Mouse (Mus musculus): ENCODE measurements around the gene L2hgdh. TPM values are rescaled to one million over a fixed set of nuclear protein-coding genes. Genes with fewer than 3 reads are reported as not detected.
"Not testable (repeated sequence)": the region's sequence is repeated elsewhere in the genome, so short reads cannot be mapped to it uniquely, and the experiment has no call there.

Gene L2hgdh
- polyA plus RNA-seq, 1 experiment from 2014 or later, result 21.0 TPM

GRCm38 (mm10) chr12:69680635-69681565 is 43.8 kb downstream of the L2hgdh start:
- WGBS, result under 1% methylated on average over 56 of the region's 56 CpGs
- H3K9me3 ChIP-seq, result no peaks in the 10 kb centered on the region
- peak overlapping the region; percentile 96 for H3K27ac ChIP-seq
- H3K36me3 ChIP-seq (replicated peaks), result no peaks in the 10 kb centered on the region
- H3K27me3 ChIP-seq (ENCODE audit: poor library complexity, severe bottlenecking), result peaks cover 11% of the 10 kb centered on the region; the same call in 1 of the 2 replicates
- H3K4me1 ChIP-seq, result peaks cover 20% of the 10 kb centered on the region
- DNase-seq (ENCODE audit: extremely low spot score, low spot score), result peak; percentile 61
- H3K4me3 ChIP-seq, result peak overlapping the region; percentile 91

GRCm38 (mm10) chr12:69676157-69676556 is 48.5 kb downstream of the L2hgdh start:
- 93% methylated on average over 4 of the region's 4 CpGs for WGBS
- DNase-seq (ENCODE audit: extremely low spot score, low spot score), result no peak
- H3K4me3 ChIP-seq, result no peak overlapping the region
- H3K9me3 ChIP-seq, result no peaks in the 10 kb centered on the region
- H3K36me3 ChIP-seq (replicated peaks), result 0 out of 2 replicates have a peak, but pooled peaks cover 3% of the 10 kb centered on the region
- no peak overlapping the region for H3K27ac ChIP-seq
- peaks cover 16% of the 10 kb centered on the region for H3K4me1 ChIP-seq
- H3K27me3 ChIP-seq (ENCODE audit: poor library complexity, severe bottlenecking), result no peaks in the 10 kb centered on the region

GRCm38 (mm10) chr12:69674576-69675537 is 49.8 kb downstream of the L2hgdh start:
- 92% methylated on average over 10 of the region's 10 CpGs for WGBS
- no peaks in the 10 kb centered on the region for H3K27me3 ChIP-seq (ENCODE audit: poor library complexity, severe bottlenecking)
- DNase-seq (ENCODE audit: extremely low spot score, low spot score), result no peak
- H3K27ac ChIP-seq, result no peak overlapping the region
- H3K4me1 ChIP-seq, result peaks cover 6% of the 10 kb centered on the region
- no peaks in the 10 kb centered on the region for H3K9me3 ChIP-seq
- peaks cover 7% of the 10 kb centered on the region for H3K36me3 ChIP-seq (replicated peaks)
- no peak overlapping the region for H3K4me3 ChIP-seq

- no peaks in the 10 kb centered on the region for H3K27me3 ChIP-seq (ENCODE audit: poor library complexity, severe bottlenecking)
- H3K4me3 ChIP-seq, result no peak overlapping the region
- no peak for DNase-seq (ENCODE audit: extremely low spot score, low spot score)
- 0 out of 2 replicates have a peak, but pooled peaks cover 4% of the 10 kb centered on the region for H3K4me1 ChIP-seq
- H3K27ac ChIP-seq, result no peak overlapping the region
- H3K9me3 ChIP-seq, result no peaks in the 10 kb centered on the region
- H3K36me3 ChIP-seq (replicated peaks), result peaks cover 9% of the 10 kb centered on the region
- WGBS, result 93% methylated on average over 1 of the region's 1 CpGs
These were observed 50.5 kb downstream of the L2hgdh start for GRCm38 (mm10) chr12:69674176-69674575.

DNA sequence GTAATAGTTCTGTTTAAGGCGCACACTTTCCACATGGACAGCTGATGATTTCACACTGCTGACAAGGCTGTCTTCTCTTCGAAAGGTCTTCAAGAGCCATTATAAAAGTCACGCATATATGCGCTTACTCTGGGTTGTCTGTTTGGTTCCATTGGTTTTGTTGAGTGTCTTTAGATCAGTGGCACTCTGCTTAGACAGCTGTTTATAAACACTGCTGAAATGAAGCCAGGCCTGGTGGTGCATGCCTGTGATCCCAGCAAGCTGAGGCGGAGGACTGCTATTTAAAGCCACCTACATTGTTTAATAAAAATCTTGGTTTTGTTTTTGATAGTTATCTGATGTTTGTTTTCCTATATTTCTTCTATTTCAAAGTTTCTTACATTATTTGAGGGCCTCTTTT is 58.0 kb downstream of the L2hgdh start:
- Histone ChIP-seq H3K4me1 (no peaks in the 10 kb centered on the region), H3K27me3 (ENCODE audit: poor library complexity, severe bottlenecking) (no peaks in the 10 kb centered on the region), H3K36me3 (replicated peaks) (peaks cover 27% of the 10 kb centered on the region), H3K9me3 (peaks cover 8% of the 10 kb centered on the region; the same call in 1 of the 2 replicates), H3K27ac (no peak overlapping the region), H3K4me3 (no peak overlapping the region)
- 93% methylated on average over 5 of the region's 5 CpGs for WGBS
- no peak for DNase-seq (ENCODE audit: extremely low spot score, low spot score)

- no peak overlapping the region for H3K27ac ChIP-seq
- H3K27me3 ChIP-seq (ENCODE audit: poor library complexity, severe bottlenecking), result no peaks in the 10 kb centered on the region
- H3K4me3 ChIP-seq, result no peak overlapping the region
- H3K36me3 ChIP-seq (replicated peaks), result peaks cover 25% of the 10 kb centered on the region
- no peak for DNase-seq (ENCODE audit: extremely low spot score, low spot score)
- H3K4me1 ChIP-seq, result no peaks in the 10 kb centered on the region
- WGBS, result 94% methylated on average over 5 of the region's 5 CpGs
- peaks cover 10% of the 10 kb centered on the region; the same call in 1 of the 2 replicates for H3K9me3 ChIP-seq
These were observed 63.0 kb downstream of the L2hgdh start for GRCm38 (mm10) chr12:69661658-69662057.

DNA sequence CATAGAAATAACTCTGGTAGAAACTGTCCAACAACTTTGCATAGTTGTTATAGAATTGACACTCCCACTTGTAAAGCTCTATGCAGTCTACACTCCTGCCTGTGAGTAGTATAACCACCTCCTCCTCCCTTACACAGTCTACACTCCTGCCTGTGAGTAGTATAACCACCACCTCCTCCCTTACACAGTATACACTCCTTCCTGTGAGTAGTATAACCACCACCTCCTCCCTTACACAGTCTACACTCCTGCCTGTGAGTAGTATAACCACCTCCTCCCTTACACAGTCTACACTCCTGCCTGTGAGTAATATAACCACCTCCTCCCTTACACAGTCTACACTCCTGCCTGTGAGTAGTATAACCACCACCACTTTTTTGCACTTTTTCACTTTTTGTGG is 70.7 kb downstream of the L2hgdh start:
- DNase-seq (ENCODE audit: extremely low spot score, low spot score), result peak; percentile 22
- not testable (repeated sequence) for H3K9me3 ChIP-seq; H3K4me3 ChIP-seq; H3K27ac ChIP-seq; H3K4me1 ChIP-seq; H3K27me3 ChIP-seq (ENCODE audit: poor library complexity, severe bottlenecking)
- peaks cover 40% of the 10 kb centered on the region for H3K36me3 ChIP-seq (replicated peaks)

GRCm38 (mm10) chr12:69649511-69649910 is 75.2 kb downstream of the L2hgdh start:
- Histone ChIP-seq H3K4me1 (no peaks in the 10 kb centered on the region), H3K27me3 (ENCODE audit: poor library complexity, severe bottlenecking) (no peaks in the 10 kb centered on the region), H3K9me3 (peaks cover 6% of the 10 kb centered on the region), H3K27ac (no peak overlapping the region), H3K36me3 (replicated peaks) (peaks cover 62% of the 10 kb centered on the region), H3K4me3 (no peak overlapping the region)
- 95% methylated on average over 8 of the region's 8 CpGs for WGBS
- DNase-seq (ENCODE audit: extremely low spot score, low spot score), result no peak

- DNase-seq (ENCODE audit: extremely low spot score, low spot score), result no peak
- H3K27ac ChIP-seq, result no peak overlapping the region
- no peaks in the 10 kb centered on the region for H3K9me3 ChIP-seq
- H3K36me3 ChIP-seq (replicated peaks), result peaks cover 45% of the 10 kb centered on the region
- H3K4me3 ChIP-seq, result no peak overlapping the region
- no peaks in the 10 kb centered on the region for H3K27me3 ChIP-seq (ENCODE audit: poor library complexity, severe bottlenecking)
- H3K4me1 ChIP-seq, result no peaks in the 10 kb centered on the region
- 90% methylated on average over 8 of the region's 8 CpGs for WGBS
These were observed 78.7 kb downstream of the L2hgdh start for GRCm38 (mm10) chr12:69645821-69646616.

GRCm38 (mm10) chr12:69644877-69645276 is 79.8 kb downstream of the L2hgdh start:
- H3K4me3 ChIP-seq, result no peak overlapping the region
- DNase-seq (ENCODE audit: extremely low spot score, low spot score), result no peak
- H3K36me3 ChIP-seq (replicated peaks), result peaks cover 49% of the 10 kb centered on the region
- no peaks in the 10 kb centered on the region for H3K27me3 ChIP-seq (ENCODE audit: poor library complexity, severe bottlenecking)
- H3K4me1 ChIP-seq, result no peaks in the 10 kb centered on the region
- WGBS, result 93% methylated on average over 3 of the region's 3 CpGs
- H3K9me3 ChIP-seq, result no peaks in the 10 kb centered on the region
- H3K27ac ChIP-seq, result no peak overlapping the region

DNA sequence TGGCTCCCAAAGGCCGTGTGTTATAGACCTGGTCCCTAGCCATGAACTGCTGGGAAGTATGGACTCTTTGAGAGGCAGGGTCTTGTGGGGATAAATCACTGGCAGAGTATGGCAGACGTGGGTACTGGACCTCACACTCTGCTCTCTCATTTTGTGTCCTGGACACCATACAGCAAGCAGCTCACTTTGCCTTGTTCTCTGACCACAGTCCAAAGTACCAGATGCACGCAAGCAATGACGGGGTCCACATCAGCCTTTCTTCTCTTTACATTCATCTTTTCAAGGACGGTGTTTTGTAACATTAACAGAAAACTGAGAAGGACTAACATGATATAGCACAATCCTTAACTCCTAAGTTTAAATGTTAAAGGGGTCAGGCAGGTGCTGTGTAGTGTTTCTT is 81.8 kb downstream of the L2hgdh start:
- Histone ChIP-seq H3K27ac (no peak overlapping the region), H3K36me3 (replicated peaks) (peaks cover 55% of the 10 kb centered on the region), H3K9me3 (no peaks in the 10 kb centered on the region), H3K4me1 (no peaks in the 10 kb centered on the region), H3K27me3 (ENCODE audit: poor library complexity, severe bottlenecking) (no peaks in the 10 kb centered on the region), H3K4me3 (no peak overlapping the region)
- WGBS, result 89% methylated on average over 5 of the region's 5 CpGs
- DNase-seq (ENCODE audit: extremely low spot score, low spot score), result no peak

Data from forebrain, embryonic 10.5 days (tissue).